Mouse (Mus musculus) kidney, postnatal 36 days (tissue): ENCODE measurements at regions not wholly inside any gene's neighbourhood (a gene's known extent, or its start where the extent isn't known, plus 50 kb on each side); places are given as distances from the start of the nearest gene placed in this dataset.

Experiments used
- DNase-seq, 2 experiments: peaks; one replicate each; pipeline ENCODE4 v3.0.0; 2021 to 2022; ENCODE audit warnings: mixed read lengths in 2 of 2

DNA sequence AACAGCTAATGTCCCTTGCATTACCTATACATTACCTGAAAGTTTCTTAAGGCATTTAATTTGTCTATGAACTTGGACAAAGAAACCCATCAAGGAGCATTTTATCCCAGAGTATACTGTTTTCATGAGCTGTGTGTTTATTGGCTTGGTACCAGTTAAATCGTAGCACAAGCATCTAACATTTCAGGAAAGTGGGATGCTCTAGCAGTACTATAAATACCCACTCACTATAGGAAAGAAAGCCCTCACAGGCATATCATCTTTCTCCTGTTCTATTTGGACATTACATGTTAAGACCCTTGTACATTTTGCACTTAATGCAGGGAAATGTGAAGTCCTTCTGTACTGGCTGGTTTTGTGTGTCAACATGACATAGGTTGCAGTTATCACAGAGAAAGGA, 163.9 kb downstream of the Ptprc start:
- DNase-seq: no peak

DNA sequence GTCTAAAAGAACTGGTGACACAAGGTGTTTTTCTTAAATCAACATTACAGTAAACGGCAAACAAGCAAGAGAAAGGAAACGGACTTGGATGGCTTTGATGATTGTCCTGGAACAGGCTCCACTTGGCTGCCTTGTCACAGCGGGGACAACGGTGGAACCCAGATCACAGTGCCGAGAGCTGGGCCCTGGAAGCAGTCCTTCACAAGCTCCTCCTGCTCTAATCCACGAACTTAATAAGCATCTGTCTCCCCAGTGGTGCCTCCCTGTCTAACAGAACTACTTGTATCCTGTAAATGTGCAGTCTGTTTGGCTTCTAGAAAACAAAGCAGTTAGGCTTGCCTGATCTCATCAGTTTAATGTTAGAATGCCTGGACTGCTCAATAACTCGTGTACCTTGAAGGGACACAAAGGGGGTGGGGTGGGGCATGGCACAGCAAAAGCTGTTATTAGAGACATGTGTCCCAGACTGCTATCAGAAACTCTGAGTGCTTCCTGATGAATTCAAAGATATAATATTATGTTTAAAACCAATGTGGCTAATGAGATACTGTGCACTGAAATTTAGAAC, 164.5 kb downstream of the Ptprc start:
- no peak for DNase-seq

DNA sequence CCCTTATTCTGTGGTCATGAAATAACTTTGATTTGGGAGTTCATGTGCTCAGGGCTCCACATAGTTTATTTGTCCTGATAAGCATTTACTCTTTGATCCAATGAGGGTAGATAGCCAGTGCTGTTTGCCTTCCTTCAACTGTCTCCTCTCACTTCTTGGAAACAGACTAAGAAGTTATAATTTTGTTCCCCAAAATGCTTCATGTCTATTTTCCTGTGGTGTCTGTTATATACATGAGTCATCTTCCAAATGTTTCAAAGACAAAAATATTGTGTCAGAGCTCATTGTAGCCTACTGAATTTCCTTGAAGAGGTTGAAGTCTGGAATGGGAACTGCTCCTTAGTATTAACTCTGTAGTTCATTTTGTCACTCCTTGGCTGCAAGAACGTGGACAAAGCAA, 168.7 kb downstream of the Ptprc start:
- no peak for DNase-seq

DNA sequence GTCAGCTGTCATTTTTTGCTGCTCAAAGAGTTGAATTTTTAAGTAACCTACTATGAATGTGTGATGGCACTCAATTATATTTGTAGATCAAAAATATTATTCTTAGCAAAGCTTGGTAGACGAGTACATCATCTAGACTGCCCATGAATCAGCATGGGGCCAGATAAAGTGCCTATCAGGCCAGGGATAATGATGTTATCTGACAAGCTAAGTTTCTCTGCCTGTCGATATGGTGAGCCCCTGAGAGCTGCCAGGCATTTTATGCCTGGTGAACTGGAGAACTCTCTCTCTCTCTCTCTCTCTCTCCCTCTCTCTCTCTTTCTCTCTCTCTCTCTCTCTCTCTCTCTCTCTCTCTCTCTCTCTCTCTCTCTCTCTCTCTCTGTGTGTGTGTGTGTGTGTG, 171.2 kb downstream of the Ptprc start:
- DNase-seq: no peak

DNA sequence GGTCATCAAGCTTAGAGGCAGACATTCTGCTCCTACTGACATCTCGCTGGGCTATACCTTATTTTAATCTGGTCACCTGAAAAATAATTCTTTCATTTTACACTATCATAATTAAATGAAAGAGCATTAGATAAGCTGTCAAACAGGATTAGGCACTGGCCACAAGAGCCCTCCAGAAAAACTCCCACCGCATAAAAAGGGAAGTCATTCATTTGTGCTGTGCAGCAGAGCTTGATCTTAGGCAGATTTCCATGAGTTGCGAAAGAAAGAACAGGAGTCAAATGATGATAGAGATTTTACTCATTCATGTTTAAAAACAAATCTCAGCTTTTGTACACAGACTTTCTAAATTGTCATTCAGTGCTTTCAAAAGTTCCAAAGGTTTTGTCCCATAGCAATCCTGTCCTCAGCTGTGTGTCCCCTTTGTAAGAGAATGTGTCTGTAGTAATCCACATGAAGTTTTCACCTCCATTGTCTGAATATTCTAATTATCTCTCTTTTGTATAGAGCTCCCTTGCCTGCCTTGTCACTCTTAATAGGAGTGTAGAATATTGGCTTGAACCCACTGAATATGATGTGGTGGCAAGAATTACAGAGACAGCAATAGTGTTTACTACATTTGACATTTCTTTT, 176.1 kb downstream of the Ptprc start:
- DNase-seq: no peak

DNA sequence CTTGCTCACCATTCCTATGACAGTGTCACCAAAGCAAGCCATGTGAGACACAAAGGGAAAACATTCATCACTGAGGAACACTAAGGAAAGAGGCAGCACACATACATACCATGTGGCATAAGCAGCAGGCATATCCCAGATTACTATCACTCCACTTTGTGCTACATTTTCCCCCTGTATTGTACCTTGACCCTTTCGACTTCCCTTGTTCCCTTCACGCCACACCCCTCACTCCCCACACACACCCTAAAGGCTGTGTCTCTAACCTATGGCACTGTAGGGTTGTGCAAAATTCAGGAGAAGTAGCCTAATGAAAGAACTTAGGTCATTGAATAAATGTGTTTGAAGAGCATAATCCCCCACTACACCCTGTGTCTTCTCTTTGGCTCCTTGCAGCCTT, 179.5 kb downstream of the Ptprc start:
- DNase-seq: no peak

DNA sequence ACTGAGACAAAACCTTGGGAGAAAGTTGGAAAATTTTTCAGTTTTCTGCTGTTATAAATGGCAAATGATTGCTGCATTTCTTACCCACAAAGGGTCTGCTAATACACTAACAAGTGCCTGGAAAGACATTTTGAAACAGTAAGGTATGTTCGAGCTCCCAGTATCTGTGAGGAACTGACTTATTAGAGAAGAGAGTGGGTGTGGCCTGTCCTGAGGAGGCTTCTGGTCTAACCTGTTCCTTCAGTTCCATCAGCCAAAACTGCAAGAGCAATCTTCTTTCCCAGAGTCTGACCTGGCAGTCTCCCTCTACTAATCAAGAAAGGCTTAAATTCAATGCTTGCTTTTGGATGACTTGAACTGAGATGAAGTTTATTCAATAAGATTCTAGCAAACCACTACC, 183.6 kb downstream of the Ptprc start:
- no peak for DNase-seq

DNA sequence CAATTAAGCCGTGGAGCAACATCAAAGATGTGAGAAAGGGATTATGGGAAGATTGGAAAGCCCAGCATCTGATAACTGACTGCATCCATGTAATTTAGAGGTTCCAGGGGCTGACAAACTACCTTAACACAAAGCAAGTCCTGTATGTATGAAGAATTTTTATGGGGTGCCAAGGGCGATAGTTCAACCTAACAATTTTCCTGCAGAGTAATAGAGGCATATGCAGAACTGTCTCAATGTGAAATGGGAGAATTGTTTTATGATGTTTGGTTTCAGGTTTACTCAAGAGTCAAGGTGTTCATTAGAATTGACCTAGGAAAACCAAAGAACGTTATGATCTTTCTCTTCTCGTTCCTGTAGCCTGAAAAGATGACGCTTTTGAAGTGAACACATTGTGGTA, 184.1 kb downstream of the Ptprc start:
- DNase-seq: no peak

DNA sequence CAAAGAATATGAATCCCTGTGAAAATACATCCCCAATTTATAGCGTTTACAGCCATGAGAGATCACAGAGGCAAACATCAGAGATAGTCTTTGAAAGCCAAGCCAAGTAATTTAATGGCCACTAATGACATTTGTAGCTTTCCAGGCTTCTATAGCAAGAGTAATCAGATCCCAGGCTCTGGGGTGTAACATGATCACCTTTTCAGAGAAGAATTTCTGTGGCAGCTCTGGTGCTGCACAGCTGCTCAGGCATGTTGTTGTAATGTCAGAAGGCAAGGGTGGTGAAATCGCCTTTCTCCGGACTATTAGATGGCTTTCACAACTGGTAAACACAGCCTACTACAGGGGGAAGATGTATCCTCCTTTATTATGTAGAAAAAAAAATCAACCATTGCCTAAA, 202.1 kb downstream of the Ptprc start:
- DNase-seq: no peak

DNA sequence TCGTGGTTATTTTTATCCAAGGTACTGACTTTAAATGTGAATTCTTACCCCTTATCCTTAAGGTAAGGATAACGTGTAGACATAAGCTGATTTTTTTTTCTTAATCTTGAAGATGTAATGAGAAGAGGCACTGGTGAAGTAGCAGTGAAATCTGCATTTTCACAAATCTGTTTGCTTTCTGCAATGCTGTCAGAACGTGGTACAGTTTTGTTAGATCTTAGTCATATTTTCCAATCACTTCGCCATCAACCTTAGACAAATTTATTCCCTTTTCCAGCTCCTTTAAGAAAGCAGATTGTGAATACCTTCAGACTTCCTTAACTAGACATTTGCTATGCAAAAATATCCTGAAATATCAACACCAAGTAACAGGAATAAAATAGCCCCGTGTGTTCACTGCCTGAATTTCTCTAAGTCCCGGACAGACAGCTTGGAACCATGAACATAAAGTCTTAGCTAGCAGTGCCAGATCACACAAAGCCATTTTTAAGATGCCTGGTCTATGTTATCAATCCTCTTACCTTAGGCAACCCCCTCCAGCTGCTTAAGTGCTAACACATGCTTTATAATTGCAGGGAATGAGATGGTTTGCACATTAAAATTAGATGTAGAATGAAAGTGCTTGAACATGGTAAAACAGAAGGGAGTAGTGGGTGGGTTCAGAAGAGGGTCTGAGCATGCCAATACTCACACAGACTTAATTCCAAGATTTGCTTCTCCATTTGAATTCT, 202.7 kb downstream of the Ptprc start:
- no peak for DNase-seq

DNA sequence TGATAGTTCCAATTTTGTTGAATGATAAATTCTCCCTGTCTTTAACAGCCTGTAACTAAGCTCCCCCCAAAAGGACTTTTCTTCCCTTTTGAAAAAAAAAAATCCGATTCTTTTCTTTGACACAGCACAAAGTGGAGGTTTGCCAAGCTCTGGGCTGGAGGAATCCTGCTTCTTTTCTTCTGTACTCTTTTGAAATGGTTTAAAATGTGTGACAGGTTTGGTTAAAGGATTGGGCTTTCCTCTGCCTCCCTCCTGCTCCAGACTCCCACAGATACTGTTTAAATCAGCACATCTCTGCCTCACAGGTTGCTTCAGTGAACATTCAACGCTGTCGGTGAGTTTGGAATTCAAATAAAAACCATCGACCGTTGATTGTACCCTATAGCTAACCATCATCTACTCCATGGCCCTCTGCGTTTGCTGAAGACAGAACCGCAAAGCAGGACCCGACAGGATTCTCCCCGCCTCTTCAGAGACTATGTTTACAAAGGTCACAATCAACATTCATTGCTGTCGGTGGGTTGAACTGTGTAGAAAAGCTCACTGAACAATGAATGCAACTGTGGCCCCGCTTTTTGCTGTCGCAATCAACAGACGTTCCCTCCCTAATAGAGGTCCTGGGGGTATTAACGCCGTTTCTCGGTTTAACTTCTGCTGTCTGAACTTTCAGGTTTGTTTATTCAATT, 209.2 kb downstream of the Ptprc start:
- DNase-seq: no peak

DNA sequence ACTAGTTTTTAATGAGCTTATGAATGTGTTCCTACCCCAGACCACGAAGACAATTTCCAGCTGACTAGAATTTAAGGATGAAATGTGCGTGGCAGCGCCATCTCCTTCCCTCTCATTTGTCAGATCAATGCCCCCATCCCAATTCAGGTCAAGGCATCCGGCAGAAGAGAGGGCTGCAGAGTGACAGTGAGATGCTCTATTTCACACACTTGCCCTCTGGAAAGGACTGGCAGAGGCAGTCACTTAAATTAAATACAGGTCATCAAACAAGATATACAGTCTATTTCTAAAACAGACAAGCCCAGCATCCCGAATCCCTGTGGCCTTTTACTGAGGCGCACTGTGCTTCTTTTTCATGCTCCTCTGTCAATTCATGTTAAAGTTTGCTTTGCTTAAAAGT, 211.9 kb downstream of the Ptprc start:
- DNase-seq: no peak

DNA sequence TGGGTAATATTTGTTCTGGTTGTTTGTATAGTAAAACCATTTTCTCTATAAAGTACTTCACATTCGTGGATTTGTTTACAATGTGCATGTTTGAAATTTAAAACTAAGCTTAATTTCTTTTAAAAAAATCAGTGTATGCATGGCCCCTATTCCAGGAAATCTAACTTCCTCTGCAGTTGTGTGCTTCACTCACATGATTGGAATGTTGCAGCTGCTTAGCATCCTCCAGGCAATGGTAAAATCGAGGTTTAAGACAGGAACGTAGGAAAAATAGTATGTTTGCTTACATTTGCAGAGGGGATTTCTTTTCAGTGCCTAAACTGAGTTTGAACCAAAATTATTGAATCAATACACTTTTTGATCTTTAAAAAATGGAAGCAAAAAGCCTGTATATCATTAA, 217.5 kb downstream of the Ptprc start:
- DNase-seq: no peak

DNA sequence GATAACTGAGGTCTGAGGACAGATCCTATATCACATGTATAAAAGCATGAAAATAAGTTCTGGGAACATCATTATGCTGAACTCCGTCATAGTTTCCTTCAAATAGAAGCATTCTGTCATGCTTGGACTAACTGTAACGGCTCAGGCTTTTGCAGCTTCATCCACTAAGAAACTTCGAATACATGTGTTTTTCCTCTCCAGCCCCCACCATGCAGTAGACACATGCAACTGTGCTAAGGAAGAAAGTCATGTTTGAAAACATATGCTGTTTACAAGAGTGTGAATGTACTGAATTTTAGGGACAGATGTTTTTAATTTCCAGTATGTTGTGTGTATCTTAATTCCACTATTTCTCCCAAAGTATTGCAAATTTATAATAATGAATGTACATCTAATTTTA, 219.5 kb downstream of the Ptprc start:
- DNase-seq: no peak

DNA sequence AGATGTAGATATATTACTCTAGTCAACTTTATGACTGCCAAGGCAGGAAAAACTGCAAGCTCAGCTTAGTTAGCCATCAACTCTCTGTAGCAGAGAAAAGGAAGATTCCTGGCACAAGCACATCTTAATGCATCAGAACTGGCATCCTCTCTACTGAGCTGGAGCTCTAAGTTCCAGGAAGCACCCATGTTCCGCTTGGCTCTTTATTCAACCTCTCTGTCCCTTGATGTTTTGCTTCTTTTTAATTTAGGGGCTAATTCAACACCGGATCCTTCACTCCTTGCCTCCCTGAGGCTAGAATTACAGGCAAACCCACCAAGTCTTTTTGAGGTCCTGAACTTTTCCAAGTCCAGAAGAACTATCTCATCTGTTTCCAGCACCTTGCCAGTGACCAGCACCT, 220.4 kb downstream of the Ptprc start:
- DNase-seq: no peak

DNA sequence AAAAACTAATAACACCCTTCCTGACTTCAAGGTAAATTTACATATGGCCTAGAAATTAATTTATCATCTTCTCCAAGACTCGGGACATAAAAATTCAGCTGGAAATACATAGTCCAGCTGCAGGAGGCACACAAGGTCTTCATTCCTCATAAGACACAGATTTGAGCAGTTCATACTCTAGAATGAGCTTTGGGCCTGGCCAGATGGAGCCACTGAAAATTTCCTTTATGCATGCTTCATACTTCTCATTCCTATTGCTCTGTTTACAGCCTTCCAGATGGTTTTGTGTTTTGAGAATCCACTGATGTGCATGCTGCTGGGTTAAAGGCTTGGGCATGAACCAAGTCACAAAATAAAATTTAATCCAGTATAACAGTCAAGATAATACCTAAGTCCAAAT, 222.1 kb downstream of the Ptprc start:
- no peak for DNase-seq

DNA sequence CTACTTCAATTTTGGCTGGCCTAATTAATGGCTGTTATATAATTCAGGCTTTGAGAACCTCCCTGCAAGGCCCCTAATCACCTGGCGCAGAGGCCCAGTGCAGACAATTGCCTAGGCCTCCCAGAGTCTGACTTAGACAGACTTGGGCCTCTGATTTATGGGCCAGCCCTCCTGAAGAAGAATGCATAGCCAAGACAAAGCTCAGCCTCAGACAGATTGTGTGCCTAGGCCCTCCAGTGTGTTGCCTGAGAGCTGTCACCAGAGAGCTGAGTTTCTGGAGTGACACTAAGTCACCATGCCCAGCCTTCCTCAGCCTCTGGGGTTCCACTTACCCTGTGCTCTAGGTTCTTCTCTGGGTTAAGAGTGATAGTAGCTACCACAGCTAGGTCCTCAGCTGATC, 222.7 kb downstream of the Ptprc start:
- no peak for DNase-seq

DNA sequence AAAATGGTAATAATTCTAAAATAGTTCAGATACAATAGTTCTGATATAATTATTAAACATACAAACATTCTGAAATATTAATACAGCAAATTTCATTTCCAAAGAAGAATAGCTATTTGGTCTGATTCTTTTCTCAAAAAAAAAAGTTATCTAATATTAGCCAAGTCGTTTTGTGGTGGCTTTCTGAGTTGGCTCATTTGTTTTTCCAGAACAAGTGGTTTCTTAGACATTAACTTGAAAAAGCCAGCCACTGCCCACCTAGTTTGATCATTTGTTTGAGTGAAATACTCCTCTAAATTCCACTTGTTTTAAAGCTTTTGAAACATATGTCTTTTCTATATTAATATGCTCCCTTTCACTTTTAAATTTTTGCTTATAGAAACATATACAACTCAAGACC, 227.6 kb downstream of the Ptprc start:
- DNase-seq: no peak

DNA sequence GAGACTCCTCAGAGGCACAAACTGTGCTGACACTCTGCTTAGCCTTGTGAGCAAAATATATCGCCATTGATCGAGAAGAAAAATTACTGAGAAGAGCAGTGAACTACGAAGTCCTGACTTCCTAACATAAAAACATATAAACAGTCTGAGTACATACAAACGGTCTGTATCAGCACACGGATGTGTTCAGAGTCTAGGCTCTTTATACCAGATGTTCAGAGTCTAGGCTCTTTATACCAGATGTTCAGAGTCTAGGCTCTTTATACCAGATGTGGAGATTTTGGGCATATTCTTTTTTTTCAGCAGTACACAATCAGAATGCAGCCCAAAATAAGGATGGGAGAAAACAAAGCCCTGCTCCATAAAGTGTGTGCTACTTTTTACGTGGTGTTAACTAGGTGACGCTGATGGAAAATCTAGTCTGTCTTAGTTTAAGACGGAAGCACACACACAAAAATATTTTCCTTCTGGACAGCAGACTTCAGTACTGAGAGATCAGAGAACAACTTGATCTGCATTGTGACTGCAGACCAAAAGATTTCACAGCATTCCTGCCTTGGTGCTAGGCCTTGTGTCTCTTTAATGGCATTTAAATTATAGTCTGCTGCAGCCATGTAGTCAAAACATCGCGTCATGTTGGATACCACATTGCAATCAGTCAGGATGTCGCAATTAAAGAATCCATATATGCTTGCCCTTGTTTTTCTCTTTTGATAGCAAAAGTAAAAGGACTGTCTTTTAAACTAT, 233.6 kb downstream of the Ptprc start:
- no peak for DNase-seq

DNA sequence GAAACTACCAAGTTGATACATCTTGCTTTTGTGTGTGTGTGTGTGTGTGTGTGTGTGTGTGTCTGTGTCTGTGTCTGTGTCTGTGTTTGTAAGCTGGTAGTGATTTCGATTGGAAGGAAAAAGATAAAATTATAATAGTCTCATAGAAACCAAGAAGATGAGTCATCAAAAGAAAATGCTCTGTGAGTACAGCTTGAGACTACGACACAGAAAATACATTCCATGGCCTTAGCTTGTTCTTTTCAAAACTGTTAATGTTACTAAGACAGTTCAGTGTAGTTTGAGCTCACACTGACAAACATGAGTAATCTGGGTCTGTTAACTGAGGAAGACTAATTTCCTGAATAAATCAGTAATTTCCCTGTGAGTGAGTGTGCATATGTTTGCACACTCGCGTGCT, 239.8 kb downstream of the Ptprc start:
- no peak for DNase-seq

DNA sequence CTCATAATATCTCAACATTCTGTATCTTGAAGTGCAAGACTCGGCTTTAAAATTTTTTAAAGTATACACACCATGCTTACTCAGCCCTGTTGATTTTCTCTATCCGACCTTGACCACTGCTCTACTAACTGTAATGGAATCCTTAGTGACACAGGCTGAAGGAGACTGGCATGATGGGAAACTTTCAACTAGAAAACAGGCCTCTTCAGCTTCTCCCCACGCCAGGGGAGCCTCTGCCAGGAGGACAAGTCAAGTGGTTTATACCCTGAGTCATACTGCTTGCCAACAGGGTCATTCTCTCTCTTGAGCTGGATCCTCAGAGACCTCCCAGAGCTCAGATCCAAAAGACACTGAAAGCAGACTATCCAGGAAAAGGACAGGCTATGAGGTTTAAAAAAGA, 245.7 kb downstream of the Ptprc start:
- DNase-seq: no peak

DNA sequence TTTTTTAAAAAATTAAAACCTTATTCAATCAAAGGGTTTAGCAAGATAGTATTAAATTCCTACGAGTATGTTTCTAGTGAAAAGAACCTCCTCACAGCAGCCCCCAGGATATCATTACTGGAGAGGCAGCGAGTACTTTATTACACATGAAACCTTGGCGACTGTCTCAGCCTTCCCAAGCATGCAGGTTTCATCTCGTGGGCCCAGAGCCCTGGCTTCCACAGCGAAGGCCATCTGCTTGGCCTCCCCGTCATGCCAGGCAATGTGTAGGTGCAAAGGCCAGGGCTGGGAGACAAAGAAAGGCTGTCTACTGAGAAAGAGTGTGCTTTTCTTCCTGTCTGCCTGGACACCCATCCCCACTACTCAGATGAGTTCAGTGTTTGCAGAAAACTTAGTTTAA, 247.0 kb downstream of the Ptprc start:
- DNase-seq: peak; percentile 40 to 51

DNA sequence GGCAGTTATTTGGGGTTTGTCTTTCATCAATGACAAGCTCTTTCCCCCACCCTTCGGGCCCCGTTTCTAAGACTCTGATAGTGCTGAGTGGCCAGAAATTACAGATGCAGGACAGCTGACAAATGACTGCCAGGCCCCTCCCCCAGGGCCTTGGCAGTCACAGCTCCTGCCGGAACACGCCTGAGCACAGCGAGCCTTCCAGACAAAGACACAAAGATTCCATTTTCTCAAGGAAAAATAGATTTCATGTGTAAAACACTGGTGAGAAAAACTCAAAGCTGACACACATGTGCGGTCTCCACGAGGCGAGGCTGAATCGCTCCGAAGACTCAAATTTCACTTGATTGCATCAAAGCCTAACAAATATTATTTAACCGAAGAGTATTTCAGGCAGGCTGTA, 247.6 kb downstream of the Ptprc start:
- peak; percentile 65 to 82 for DNase-seq
